Mouse (Mus musculus): Measurements from ENCODE around the gene Mcm2.

DNA sequence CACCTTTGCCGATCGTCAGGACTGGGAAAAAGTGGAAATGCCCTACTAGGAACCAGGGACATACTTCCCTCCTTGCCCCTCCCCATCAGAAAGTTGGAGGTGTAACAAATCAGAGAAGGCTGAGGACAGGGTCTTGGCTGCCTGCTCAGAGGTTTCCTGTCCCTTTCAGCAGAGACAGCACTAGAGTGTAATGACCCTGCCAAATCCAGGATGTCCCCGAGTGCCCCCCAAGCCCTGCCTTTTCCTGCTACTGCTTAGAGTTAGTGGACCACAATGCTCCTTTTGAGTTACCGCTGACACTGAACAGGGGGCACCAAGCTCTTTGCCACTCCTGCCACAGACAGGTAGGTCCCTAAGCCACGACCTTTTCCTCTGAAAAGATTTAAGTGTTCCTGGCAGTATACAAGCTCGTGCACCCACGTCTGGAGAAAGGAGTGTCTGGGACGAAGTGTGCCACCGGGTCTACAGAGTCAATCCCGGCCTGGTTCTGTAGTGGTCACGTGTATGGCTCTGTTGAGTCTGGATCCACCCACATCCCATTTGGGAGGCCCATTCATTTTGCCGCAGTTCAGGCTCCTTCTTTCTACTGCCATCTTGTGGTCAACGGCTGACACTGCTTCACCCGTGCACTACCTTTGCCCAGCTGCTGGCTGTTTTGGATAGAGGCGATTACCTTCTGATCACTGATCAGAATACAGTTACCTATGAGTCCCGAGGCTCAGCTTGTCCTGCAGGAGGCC lies 8.0 kb upstream of the Mcm2 start:
- TF ChIP-seq CHD2 (IDR thresholded peaks at IDR 0.05; ENCODE audit: low read depth, low read length) (no peak), ZC3H11A (IDR thresholded peaks at IDR 0.05; ENCODE audit: borderline replicate concordance, low read depth, low read length) (no peak), MAFK (IDR thresholded peaks at IDR 0.05; ENCODE audit: insufficient read depth, low read depth, low read length) (no peak)
